8 mouse cellular contexts compared by ENCODE assay signal in the genomic region with DNA sequence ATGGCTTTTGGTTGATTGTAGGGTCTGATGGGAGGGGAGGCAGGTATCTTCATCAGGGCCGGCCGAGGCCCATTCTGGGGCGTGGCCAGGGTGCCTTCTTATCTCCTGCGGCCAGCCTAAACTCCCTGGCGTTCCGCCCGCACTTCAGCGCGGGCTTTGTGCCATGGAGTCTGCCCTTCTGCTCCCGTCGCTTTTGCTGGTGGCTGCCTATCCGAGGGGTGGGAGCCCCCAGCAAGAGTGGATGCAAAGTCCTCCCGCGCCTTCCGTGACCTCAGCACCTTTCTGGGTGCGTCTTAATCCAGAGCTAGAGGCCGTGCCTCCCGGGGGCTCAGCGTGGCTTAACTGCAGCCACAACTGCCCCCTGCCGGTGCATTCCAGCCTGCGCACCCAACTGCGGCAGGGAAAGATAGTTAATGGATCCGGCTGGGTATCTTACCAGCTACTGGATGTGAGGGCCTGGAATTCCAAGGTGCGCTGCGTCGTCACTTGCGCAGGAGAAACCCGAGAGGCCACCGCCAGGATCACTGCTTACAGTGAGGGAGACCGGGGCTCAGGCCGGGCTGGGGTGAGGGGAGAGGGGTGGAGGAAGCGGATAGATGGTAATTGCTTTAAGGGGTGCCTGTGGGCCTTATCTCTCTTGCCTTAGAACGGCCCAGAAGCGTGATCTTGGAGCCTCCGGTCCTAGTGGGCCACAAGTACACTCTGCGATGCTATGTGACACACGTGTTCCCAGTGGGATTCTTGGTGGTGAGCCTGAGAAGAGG. TPM values are rescaled to one million over a fixed set of nuclear protein-coding genes. Genes with fewer than 3 reads are reported as not detected.
DNase-seq lines count a peak whose midpoint lies in the region; ATAC-seq and TF ChIP-seq lines count a peak whose summit lies in the region.

A gene (plus strand): TSS at position 83 of the 764 bp plus-strand sequence.

- H3K4me2 ChIP-seq in stomach, embryonic 15.5 days, result peak within 1 kb of the TSS; percentile 98

- H3K9me3 ChIP-seq in stomach, embryonic 15.5 days, result no peaks in the 10 kb centered on the region

- TF ChIP-seq POLR2A in kidney, adult 2 months (IDR thresholded peaks at IDR 0.05; ENCODE audit: low read depth, low read length), result no peak
- no peak for TF ChIP-seq POLR2A in liver, adult 2 months (IDR thresholded peaks at IDR 0.05; ENCODE audit: extremely low read depth, insufficient read depth, low read length)

- peak within 1 kb of the TSS; percentile 36; the same call in 1 of the 2 replicates for H3K4me3 ChIP-seq in kidney, adult 2 months (ENCODE audit: insufficient read depth, low read depth, low read length)
- H3K4me3 ChIP-seq in liver, adult 2 months (ENCODE audit: insufficient read depth, low read depth, low read length), result peak within 1 kb of the TSS; percentile 48
- peak within 1 kb of the TSS; percentile 54 for H3K4me3 ChIP-seq in stomach, embryonic 15.5 days (replicated peaks)

- DNase-seq in urinary bladder, postnatal 14 days (ENCODE audit: low spot score), result peak; percentile 87
- DNase-seq in urinary bladder, postnatal 10 days (ENCODE audit: low spot score), result no peak
- DNase-seq in embryo, embryonic 11 days, result peak; percentile 89
- DNase-seq in heart, adult 18-20 months, result peak; percentile 86 to 91
- DNase-seq in kidney, adult 2 months, result peak; percentile 86
- DNase-seq in liver, adult 2 months (ENCODE audit: extremely low read depth, low read depth, low spot score), result peak; percentile 48
- peak; percentile 48 to 73 for DNase-seq in monocyte, adult 2 months (ENCODE audit: low read depth in 1 of 2, low spot score in 2 of 2)

- no peaks in the 10 kb centered on the region for H3K36me3 ChIP-seq in kidney, adult 2 months (ENCODE audit: control insufficient read depth, insufficient read depth, low read length)
- H3K36me3 ChIP-seq in liver, adult 2 months (ENCODE audit: control insufficient read depth, insufficient read depth, low read length), result peaks cover 2% of the 10 kb centered on the region; the same call in 1 of the 2 replicates
- H3K36me3 ChIP-seq in stomach, embryonic 15.5 days, result no peaks in the 10 kb centered on the region

- peak; percentile 82 for TF ChIP-seq CTCF in kidney, adult 2 months (conservative IDR thresholded peaks at IDR 0.05; ENCODE audit: insufficient read depth, insufficient read length, low read depth, low read length)
- TF ChIP-seq CTCF in liver, adult 2 months (IDR thresholded peaks at IDR 0.05; ENCODE audit: low read depth, low read length), result peak; percentile 94

- peak; percentile 66; the same call in 1 of the 2 replicates for ATAC-seq in stomach, embryonic 15.5 days (ENCODE audit: insufficient read depth, low FRiP score, low read depth)

- H3K79me2 ChIP-seq in liver, adult 2 months (ENCODE audit: control insufficient read depth, insufficient read depth, low read length), result no peaks in the 10 kb centered on the region

- peaks cover 4% of the 10 kb centered on the region; the same call in 1 of the 2 replicates for H3K4me1 ChIP-seq in kidney, adult 2 months (ENCODE audit: control insufficient read depth, insufficient read depth, low read length)
- H3K4me1 ChIP-seq in liver, adult 2 months (ENCODE audit: control insufficient read depth, insufficient read depth, low read length), result peaks cover 20% of the 10 kb centered on the region
- peaks cover 39% of the 10 kb centered on the region for H3K4me1 ChIP-seq in stomach, embryonic 15.5 days

- WGBS in kidney, adult 2 months, result 5% methylated on average over 37 of the region's 37 CpGs
- 2% methylated on average over 37 of the region's 37 CpGs for WGBS in liver, adult 2 months
- WGBS in stomach, embryonic 15.5 days, result 2% methylated on average over 37 of the region's 37 CpGs

- no peak within 1 kb of the TSS for H3K27ac ChIP-seq in kidney, adult 2 months (ENCODE audit: insufficient read depth, low read depth, low read length)
- H3K27ac ChIP-seq in liver, adult 2 months (replicated peaks; ENCODE audit: insufficient read depth, low read depth, low read length), result no peak within 1 kb of the TSS
- peak within 1 kb of the TSS; percentile 23; the same call in 1 of the 2 replicates for H3K27ac ChIP-seq in stomach, embryonic 15.5 days

- no peaks in the 10 kb centered on the region for H3K27me3 ChIP-seq in kidney, adult 2 months (replicated peaks; ENCODE audit: control insufficient read depth, insufficient read depth, low read length)
- H3K27me3 ChIP-seq in liver, adult 2 months (ENCODE audit: control insufficient read depth, insufficient read depth, low read length), result 0 out of 2 replicates have a peak, but pooled peaks cover 2% of the 10 kb centered on the region
- peaks cover 38% of the 10 kb centered on the region for H3K27me3 ChIP-seq in stomach, embryonic 15.5 days (replicated peaks)

- 0 out of 2 replicates have a peak within 1 kb of the TSS, but pooled peaks have one; percentile 43 for H3K9ac ChIP-seq in liver, adult 2 months (ENCODE audit: low read depth, low read length)
- no peak within 1 kb of the TSS for H3K9ac ChIP-seq in stomach, embryonic 15.5 days

RNA-seq across cellular contexts. Expression of the gene that starts here (rescaled TPM):
- total RNA-seq in heart, adult 18-20 months (2021), result 1 to 10 TPM; 1.2 to 1.3 TPM
- polyA plus RNA-seq in kidney, adult 2 months (2012; rRNA removed), result 1.2 and 1.4 TPM in 2 replicates
- 0.28 TPM in 1 of 2 replicates, not detected in the other for total RNA-seq in liver, adult 2 months (2014; rRNA removed)
- polyA plus RNA-seq in liver, adult 2 months (2012; rRNA removed), result 0.62 and 0.81 TPM in 2 replicates
- 6.6 and 16.2 TPM in 2 replicates for polyA plus RNA-seq in stomach, embryonic 15.5 days (2015; fragmentation: Nextera tagmentation; extraction: Ambion mirVana)

Comparison
In these comparisons a context has a peak if more than half of its experiments do, and no peak if none do; other contexts are left out.
1. Peak in DNase-seq, H3K4me3 ChIP-seq and H3K9ac ChIP-seq in liver, adult 2 months; RNA of the gene not detected or under 1 TPM.